Mouse (Mus musculus) adrenal gland, postnatal 36 days (tissue): Measurements from ENCODE around the gene Efcc1. TPM values are rescaled to one million over a fixed set of nuclear protein-coding genes. Genes with fewer than 3 reads are reported as not detected.

Experiments used
- DNase-seq, 2 experiments: peaks; one replicate each; pipeline ENCODE4 v3.0.0; 2021; ENCODE audit warnings: mixed read lengths in 1 of 2
- long read RNA-seq, 2 experiments: library from polyadenylated mRNA; stranded (forward); transcript quantifications; one replicate each; pipeline ENCODE4 v2.0.0; 2021; ENCODE audit warnings: borderline sequencing depth in 2 of 2
- total RNA-seq, 2 experiments: library from RNA; stranded (reverse); gene quantifications; 2 replicates each; pipeline ENCODE4 v1.2.3; 2021

Efcc1 gene
- under 1 TPM; 0.63 to 0.82 TPM for total RNA-seq
- long read RNA-seq, experiment 1, partial matches to known transcripts: 0 of 1 reads
- long read RNA-seq, experiment 1, other reads (novel, unspliced or antisense): 0 of 1 reads
- long read RNA-seq, experiment 2: 0 reads

GRCm38 (mm10) chr6:87730591-87731462 lies at the start of gene Efcc1:
Gene Efcc1 (plus strand): TSS chr6:87730869.
- peak; percentile 34 to 54 for DNase-seq

GRCm38 (mm10) chr6:87695947-87696346 lies 34.7 kb upstream of the Efcc1 start:
- DNase-seq: no peak

- no peak for DNase-seq
Measured at GRCm38 (mm10) chr6:87696544-87696943, 34.1 kb upstream of the Efcc1 start.

- peak in 1 of 2 experiments; percentile 5 for DNase-seq
Measured at GRCm38 (mm10) chr6:87706246-87706645, 24.4 kb upstream of the Efcc1 start.

GRCm38 (mm10) chr6:87712311-87712710 lies 18.4 kb upstream of the Efcc1 start:
- no peak for DNase-seq

GRCm38 (mm10) chr6:87714091-87714490 lies 16.6 kb upstream of the Efcc1 start:
- no peak for DNase-seq

- DNase-seq: peak; percentile 18 to 53
Measured at GRCm38 (mm10) chr6:87722631-87723030, 8.0 kb upstream of the Efcc1 start.

GRCm38 (mm10) chr6:87725267-87725912 lies 5.3 kb upstream of the Efcc1 start:
- DNase-seq: no peak

- no peak for DNase-seq
Measured at GRCm38 (mm10) chr6:87728102-87728501, 2.6 kb upstream of the Efcc1 start.

GRCm38 (mm10) chr6:87730141-87730540 lies 528 bp upstream of the Efcc1 start:
- no peak for DNase-seq

GRCm38 (mm10) chr6:87731463-87732095 lies 910 bp downstream of the Efcc1 start:
- DNase-seq: no peak

- DNase-seq: no peak
Measured at GRCm38 (mm10) chr6:87732151-87733011, 1.7 kb downstream of the Efcc1 start.

GRCm38 (mm10) chr6:87733131-87733930 lies 2.7 kb downstream of the Efcc1 start:
- DNase-seq: peak in 1 of 2 experiments; percentile 16

GRCm38 (mm10) chr6:87734136-87734535 lies 3.5 kb downstream of the Efcc1 start:
- DNase-seq: no peak

GRCm38 (mm10) chr6:87736923-87737322 lies 6.3 kb downstream of the Efcc1 start:
- DNase-seq: no peak

- DNase-seq: no peak
Measured at GRCm38 (mm10) chr6:87737921-87738626, 7.4 kb downstream of the Efcc1 start.

- DNase-seq: no peak
Measured at GRCm38 (mm10) chr6:87739898-87740297, 9.2 kb downstream of the Efcc1 start.

GRCm38 (mm10) chr6:87740496-87740895 lies 9.8 kb downstream of the Efcc1 start:
- DNase-seq: no peak

- DNase-seq: no peak
Measured at GRCm38 (mm10) chr6:87741978-87742377, 11.3 kb downstream of the Efcc1 start.

- DNase-seq: peak in 1 of 2 experiments; percentile 11
Measured at GRCm38 (mm10) chr6:87742804-87743203, 12.1 kb downstream of the Efcc1 start.
